Mouse (Mus musculus) lung, embryonic 16.5 days (tissue): ENCODE results near the gene Fgfr2. TPM values are rescaled to one million over a fixed set of nuclear protein-coding genes. Genes with fewer than 3 reads are reported as not detected.
"Not testable (repeated sequence)": the region's sequence is repeated elsewhere in the genome, so short reads cannot be mapped to it uniquely, and the experiment has no call there.

Experiments
- ATAC-seq: fragments of 200-750 bp; cut with Nextera tagmentation; 2 replicates; pipeline ENCODE4 v1.8.0; 2017; ENCODE audit warnings: low read depth, mild to moderate bottlenecking, moderate library complexity
- H3K27ac ChIP-seq: fragments of 300-500 bp; sonication (generic); 2 replicates; pipeline ENCODE4 v1.5.1; 2014; ENCODE audit warnings: mild to moderate bottlenecking, control low read depth, low read length
- H3K27me3 ChIP-seq: fragments of 300-500 bp; sonication (generic); 2 replicates; pipeline ENCODE4 v1.6.1; 2014; ENCODE audit warnings: low read depth, low read length, mixed read lengths; ENCODE audit not compliant: control insufficient read depth, insufficient read depth
- H3K36me3 ChIP-seq: fragments of 300-500 bp; sonication (generic); 2 replicates; pipeline ENCODE4 v1.6.1; 2014; ENCODE audit warnings: low read length; ENCODE audit not compliant: control insufficient read depth, insufficient read depth
- H3K4me1 ChIP-seq: fragments of 300-500 bp; sonication (generic); replicated peaks from 2 replicates; pipeline ENCODE4 v1.6.1; 2014; ENCODE audit warnings: low read length, mixed read lengths; ENCODE audit not compliant: control insufficient read depth, insufficient read depth
- H3K4me2 ChIP-seq: fragments of 300-500 bp; sonication (generic); 2 replicates; pipeline ENCODE4 v1.6.1; 2014; ENCODE audit warnings: low read depth, low read length, control low read depth
- H3K4me3 ChIP-seq: fragments of 300-500 bp; sonication (generic); 2 replicates; pipeline ENCODE4 v1.5.1; 2014; ENCODE audit warnings: mild to moderate bottlenecking, low read length, control low read depth
- H3K9ac ChIP-seq: fragments of 300-500 bp; sonication (generic); 2 replicates; pipeline ENCODE4 v1.6.1; 2014; ENCODE audit warnings: low read length, control low read depth
- H3K9me3 ChIP-seq: fragments of 300-500 bp; sonication (generic); 2 replicates; pipeline ENCODE4 v1.6.1; 2016; ENCODE audit warnings: low read length; ENCODE audit not compliant: control insufficient read depth
- WGBS: fragments of 180-500 bp; shearing (Covaris S2); extraction: QIAGEN DNeasy Blood & Tissue Kit; methylation state at CpG from one replicate; pipeline ENCODE4 v1.1.7; 2014; 5-methylcytosine and 5-hydroxymethylcytosine counted together
- polyA plus RNA-seq: library from polyadenylated mRNA; unstranded; fragments of >200 nt; fragmentation: Nextera tagmentation; extraction: Ambion mirVana; gene quantifications from 2 replicates; pipeline ENCODE4 v1.2.1, GENCODE M21; 2015

Gene Fgfr2
- polyA plus RNA-seq, 1 experiment from 2014 or later = 175 TPM

DNA sequence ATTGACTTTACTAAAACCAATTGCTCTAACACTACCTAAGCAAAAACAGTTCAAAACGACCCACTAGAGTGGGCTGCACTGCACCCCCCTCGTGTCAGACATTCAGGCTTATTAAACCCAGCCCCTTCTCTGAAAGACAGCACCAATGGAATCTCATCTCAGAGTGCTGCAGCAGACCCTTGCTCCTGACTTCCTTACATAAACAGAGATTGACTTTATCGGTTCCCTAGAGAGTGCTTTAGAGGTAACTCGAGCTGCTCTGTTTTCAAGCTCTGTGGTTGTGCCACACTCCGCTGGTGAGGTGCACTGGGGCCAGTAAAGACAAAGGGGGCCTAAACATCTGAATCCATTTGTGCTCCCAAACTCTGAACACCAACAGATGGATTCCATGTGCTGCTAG lies 2696.6 kb downstream of the Fgfr2 start:
- Histone ChIP-seq H3K4me3 (no peak overlapping the region), H3K27ac (no peak overlapping the region), H3K4me2 (no peak overlapping the region), H3K36me3 (no peaks in the 10 kb centered on the region), H3K27me3 (no peaks in the 10 kb centered on the region), H3K4me1 (peaks cover 4% of the 10 kb centered on the region; the same call in 1 of the 2 replicates), H3K9ac (no peak overlapping the region), H3K9me3 (no peaks in the 10 kb centered on the region)
- 14% methylated on average over 5 of the region's 5 CpGs for WGBS
- ATAC-seq = no peak

DNA sequence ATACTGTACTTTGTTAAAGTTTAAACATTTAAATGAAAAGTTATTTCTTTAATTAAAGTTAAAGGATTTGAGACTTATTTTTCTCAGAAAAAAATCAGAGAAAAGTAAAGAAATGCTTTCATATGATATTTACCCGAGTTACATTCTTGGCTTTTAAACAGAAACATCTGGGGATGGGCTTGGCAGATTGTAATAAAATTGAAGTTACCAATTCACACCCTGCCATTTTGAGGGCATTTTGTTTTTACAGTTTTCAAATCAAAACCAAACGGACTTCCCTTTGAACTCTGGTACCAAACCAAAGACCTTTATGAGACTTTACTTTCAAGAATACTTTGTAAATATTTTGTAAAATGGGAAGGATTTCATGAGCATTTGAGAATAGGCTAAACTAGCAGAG lies 2697.2 kb downstream of the Fgfr2 start:
- Histone ChIP-seq H3K36me3 (no peaks in the 10 kb centered on the region), H3K27me3 (no peaks in the 10 kb centered on the region), H3K9me3 (no peaks in the 10 kb centered on the region), H3K27ac (no peak overlapping the region), H3K4me1 (peaks cover 4% of the 10 kb centered on the region; the same call in 1 of the 2 replicates), H3K9ac (no peak overlapping the region), H3K4me2 (no peak overlapping the region), H3K4me3 (no peak overlapping the region)
- ATAC-seq = no peak
- WGBS = 38% methylated on average over 2 of the region's 2 CpGs

DNA sequence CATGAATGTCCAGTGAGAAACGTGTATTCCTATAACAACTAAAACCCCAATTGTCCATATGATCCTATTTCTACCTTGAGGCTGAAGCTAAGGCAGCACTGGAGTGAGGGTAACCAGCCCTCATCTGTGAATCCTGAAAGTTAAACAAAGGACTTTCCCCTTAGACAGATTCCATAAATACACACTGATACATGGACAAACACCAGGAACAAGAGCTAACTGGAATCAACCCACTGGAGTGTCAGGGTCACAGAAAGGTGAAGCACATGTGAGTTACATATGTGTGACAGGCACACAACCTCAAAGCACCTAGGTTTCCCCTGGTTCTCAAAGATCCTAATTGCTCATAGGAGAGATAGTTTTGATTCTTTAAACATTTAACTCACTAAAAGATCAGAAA lies 2703.2 kb downstream of the Fgfr2 start:
- Histone ChIP-seq H3K27ac (no peak overlapping the region), H3K9ac (no peak overlapping the region), H3K27me3 (no peaks in the 10 kb centered on the region), H3K36me3 (no peaks in the 10 kb centered on the region), H3K4me3 (no peak overlapping the region), H3K4me1 (no peaks in the 10 kb centered on the region), H3K4me2 (no peak overlapping the region), H3K9me3 (no peaks in the 10 kb centered on the region)
- WGBS = 57% methylated on average over 1 of the region's 1 CpGs
- no peak for ATAC-seq

DNA sequence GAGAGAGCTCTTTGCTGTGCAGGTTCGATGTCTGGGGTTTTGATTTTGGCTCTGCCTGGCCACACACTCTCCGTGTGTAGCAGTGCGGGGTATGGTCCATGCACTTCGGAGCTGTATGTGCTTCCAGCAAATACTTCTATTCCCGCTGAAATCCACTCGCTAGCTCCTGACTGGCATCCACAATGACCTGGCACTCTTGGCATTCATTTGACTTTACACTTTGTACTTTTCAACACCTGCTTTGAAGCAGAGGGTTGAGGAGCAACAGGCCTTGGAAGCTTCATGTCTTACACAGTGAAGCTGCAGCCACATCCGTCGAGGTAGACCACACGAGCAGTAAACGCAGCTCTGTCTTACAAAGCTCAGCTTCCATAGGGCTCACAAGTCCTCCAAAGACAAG lies 2715.5 kb downstream of the Fgfr2 start:
- H3K4me3 ChIP-seq = no peak overlapping the region
- no peak overlapping the region for H3K4me2 ChIP-seq
- no peak for ATAC-seq
- no peaks in the 10 kb centered on the region for H3K27me3 ChIP-seq
- H3K9me3 ChIP-seq = no peaks in the 10 kb centered on the region
- H3K9ac ChIP-seq = no peak overlapping the region
- 73% methylated on average over 10 of the region's 10 CpGs for WGBS
- no peaks in the 10 kb centered on the region for H3K36me3 ChIP-seq
- H3K4me1 ChIP-seq = no peaks in the 10 kb centered on the region
- no peak overlapping the region for H3K27ac ChIP-seq

DNA sequence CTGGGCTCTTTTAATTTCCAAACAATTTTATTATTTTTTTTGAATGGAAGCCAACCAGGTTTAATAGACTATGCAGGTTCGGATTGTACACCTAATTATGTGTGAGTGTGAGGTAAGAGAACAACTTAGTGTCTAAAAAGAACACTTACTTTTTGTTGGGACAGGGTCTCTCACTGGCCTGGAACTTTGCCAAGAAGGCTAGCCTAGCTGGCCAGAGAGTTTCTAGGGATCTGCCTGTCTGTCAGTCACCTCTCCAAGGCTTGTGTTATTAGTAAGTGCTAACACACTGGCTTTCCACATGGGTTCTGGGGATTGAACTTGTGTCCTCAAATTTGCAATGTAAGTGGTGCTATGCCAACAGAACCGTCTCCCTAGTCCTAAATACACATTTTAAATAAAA lies 2719.8 kb downstream of the Fgfr2 start:
- ATAC-seq = no peak
- Histone ChIP-seq H3K4me3 (no peak overlapping the region), H3K4me1 (no peaks in the 10 kb centered on the region), H3K27me3 (no peaks in the 10 kb centered on the region), H3K36me3 (no peaks in the 10 kb centered on the region), H3K27ac (no peak overlapping the region), H3K9me3 (no peaks in the 10 kb centered on the region), H3K4me2 (no peak overlapping the region), H3K9ac (no peak overlapping the region)
- WGBS = 35% methylated on average over 2 of the region's 2 CpGs

DNA sequence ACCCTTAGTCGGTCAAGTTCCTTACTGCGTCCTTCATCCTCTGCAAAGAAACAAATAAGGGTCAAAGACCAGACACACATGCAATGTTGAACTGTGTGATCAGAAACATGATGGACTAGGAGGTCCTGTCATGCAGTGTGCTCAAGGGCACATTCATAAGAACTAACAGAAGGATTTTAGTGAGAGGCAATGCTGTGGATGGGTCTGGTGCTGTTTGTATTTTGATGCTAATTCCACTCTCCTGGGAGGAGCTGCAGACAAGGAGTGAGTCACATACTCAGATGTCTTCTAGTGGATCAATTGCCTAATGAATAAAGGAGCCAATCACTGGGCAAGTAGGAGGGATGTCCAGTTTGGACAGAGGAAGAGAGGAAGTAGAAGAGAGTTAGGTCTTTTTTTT lies 2728.5 kb downstream of the Fgfr2 start:
- Histone ChIP-seq H3K9ac (no peak overlapping the region), H3K9me3 (no peaks in the 10 kb centered on the region), H3K27me3 (no peaks in the 10 kb centered on the region), H3K4me2 (no peak overlapping the region), H3K36me3 (peaks cover 5% of the 10 kb centered on the region), H3K4me3 (no peak overlapping the region), H3K4me1 (no peaks in the 10 kb centered on the region), H3K27ac (no peak overlapping the region)
- no peak for ATAC-seq
- WGBS = 87% methylated on average over 2 of the region's 2 CpGs

DNA sequence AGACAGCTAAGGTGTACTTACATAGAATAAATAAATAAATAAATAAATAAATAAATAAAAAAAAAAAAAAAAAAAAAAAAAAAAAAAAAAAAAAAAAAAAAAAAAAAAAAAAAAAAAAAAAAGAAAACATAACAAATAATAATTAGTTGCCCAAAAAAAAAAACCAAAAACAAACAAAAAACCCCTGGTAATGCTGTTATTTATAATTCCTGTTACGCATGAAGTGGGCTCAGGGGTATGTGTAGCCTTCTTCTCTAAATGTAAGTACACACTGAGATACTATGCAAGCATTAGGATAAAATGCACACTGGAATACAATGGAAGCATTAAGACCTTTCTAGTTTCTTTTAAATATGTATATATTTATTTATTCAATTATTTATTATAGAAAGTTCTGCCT lies 2733.1 kb downstream of the Fgfr2 start:
- not testable (repeated sequence) for H3K4me2 ChIP-seq, H3K9ac ChIP-seq, ATAC-seq, H3K4me1 ChIP-seq, H3K9me3 ChIP-seq, H3K27ac ChIP-seq, H3K36me3 ChIP-seq, H3K4me3 ChIP-seq, H3K27me3 ChIP-seq
- WGBS = 96% methylated on average over 1 of the region's 1 CpGs

DNA sequence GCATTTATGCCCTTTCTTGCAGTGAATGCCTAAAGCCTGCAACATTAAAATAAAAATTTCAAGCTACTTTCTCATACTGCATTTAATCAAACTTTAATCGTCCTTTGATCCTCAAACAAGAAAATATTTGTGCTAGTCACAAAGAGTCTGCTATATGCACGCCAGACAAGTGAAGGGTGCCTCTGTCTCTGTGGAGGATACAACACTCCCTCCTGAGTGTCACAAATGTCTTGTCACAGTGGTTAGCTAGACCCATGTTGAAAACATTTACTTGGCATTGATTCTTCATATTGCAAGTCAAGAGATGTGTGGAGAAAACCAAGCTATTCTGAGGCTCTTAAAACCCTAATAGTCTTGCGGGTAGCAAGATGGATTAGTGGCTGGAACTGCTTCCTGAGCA lies 2736.8 kb downstream of the Fgfr2 start:
- Histone ChIP-seq H3K4me2 (no peak overlapping the region), H3K9ac (no peak overlapping the region), H3K9me3 (no peaks in the 10 kb centered on the region), H3K36me3 (no peaks in the 10 kb centered on the region), H3K27ac (no peak overlapping the region), H3K4me3 (no peak overlapping the region), H3K4me1 (no peaks in the 10 kb centered on the region), H3K27me3 (no peaks in the 10 kb centered on the region)
- WGBS = 64% methylated on average over 3 of the region's 3 CpGs
- ATAC-seq = no peak

DNA sequence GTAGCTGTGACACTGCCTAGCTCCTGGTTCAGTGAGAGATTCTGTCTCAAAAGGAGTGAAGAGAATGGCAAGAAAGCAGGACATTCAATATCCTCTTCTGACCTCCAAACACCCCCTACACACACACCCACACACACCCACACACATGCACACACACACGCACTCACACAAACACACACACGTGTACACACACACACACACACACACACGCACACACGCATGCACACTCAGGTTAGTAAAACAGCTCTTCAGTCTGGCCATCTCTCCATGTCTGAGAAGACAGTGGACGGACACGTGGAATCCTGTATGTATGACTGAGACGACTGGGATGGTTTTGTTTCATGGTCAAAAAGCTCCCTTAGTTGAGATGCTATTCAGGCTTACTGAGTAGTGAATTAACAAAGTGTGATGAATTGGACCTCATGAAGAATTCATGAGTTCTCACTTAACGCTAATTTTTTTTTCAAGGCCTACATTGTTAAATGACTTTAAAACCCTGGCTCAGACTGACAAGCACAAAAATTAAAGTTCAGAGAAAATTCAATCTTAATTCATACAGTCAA lies 2737.3 kb downstream of the Fgfr2 start:
- no peak overlapping the region for H3K4me3 ChIP-seq
- H3K4me1 ChIP-seq = no peaks in the 10 kb centered on the region
- no peak for ATAC-seq
- no peak overlapping the region for H3K4me2 ChIP-seq
- WGBS = 91% methylated on average over 8 of the region's 8 CpGs
- no peaks in the 10 kb centered on the region for H3K36me3 ChIP-seq
- H3K27me3 ChIP-seq = no peaks in the 10 kb centered on the region
- no peak overlapping the region for H3K9ac ChIP-seq
- H3K9me3 ChIP-seq = no peaks in the 10 kb centered on the region
- H3K27ac ChIP-seq = no peak overlapping the region

DNA sequence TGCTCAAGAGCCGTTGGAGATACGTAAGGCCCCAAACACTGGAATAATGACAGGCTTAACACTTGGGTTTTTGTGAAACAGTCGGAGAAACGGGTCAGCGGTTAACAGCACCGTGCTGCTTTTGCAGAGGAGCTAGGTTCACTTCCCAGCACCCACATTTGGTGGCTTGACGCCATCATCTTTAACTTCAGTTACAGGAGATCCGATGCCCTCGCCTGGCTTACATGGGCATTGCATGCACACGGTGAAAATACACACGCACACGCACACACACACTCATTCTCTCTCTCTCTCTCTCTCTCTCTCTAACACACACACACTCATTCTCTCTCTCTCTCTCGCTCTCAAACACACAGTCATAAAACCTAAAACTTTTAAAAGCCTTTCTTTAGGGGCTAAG lies 2741.0 kb downstream of the Fgfr2 start:
- H3K36me3 ChIP-seq = no peaks in the 10 kb centered on the region
- H3K9me3 ChIP-seq = no peaks in the 10 kb centered on the region
- no peaks in the 10 kb centered on the region for H3K27me3 ChIP-seq
- H3K4me2 ChIP-seq = no peak overlapping the region
- no peaks in the 10 kb centered on the region for H3K4me1 ChIP-seq
- ATAC-seq = no peak
- H3K4me3 ChIP-seq = no peak overlapping the region
- H3K9ac ChIP-seq = no peak overlapping the region
- H3K27ac ChIP-seq = no peak overlapping the region
- WGBS = 98% methylated on average over 13 of the region's 13 CpGs
